Mouse (Mus musculus): ENCODE results near the gene Dpf3.
A peak's percentile ranks its signal among the peaks of the same experiment; 100 is the strongest.

The Dpf3 gene

GRCm38 (mm10) chr12:83496336-83496735, 8.8 kb upstream of the Dpf3 start:
- DNase-seq = peak; percentile 30

- no peak for DNase-seq
These were observed 8.4 kb upstream of the Dpf3 start for GRCm38 (mm10) chr12:83495961-83496282.

GRCm38 (mm10) chr12:83495248-83495960, 7.9 kb upstream of the Dpf3 start:
- DNase-seq = no peak

- DNase-seq = no peak
These were observed 6.7 kb upstream of the Dpf3 start for GRCm38 (mm10) chr12:83494196-83494595.

- DNase-seq = no peak
These were observed 5.3 kb upstream of the Dpf3 start for GRCm38 (mm10) chr12:83492808-83493207.

- DNase-seq = peak; percentile 32
These were observed 4.1 kb upstream of the Dpf3 start for GRCm38 (mm10) chr12:83491609-83492008.

GRCm38 (mm10) chr12:83489748-83490147, 2.2 kb upstream of the Dpf3 start:
- no peak for DNase-seq

GRCm38 (mm10) chr12:83488211-83488941, 860 bp upstream of the Dpf3 start:
- DNase-seq = peak; percentile 51

GRCm38 (mm10) chr12:83486671-83487461, 650 bp downstream of the Dpf3 start:
- DNase-seq = peak; percentile 70

GRCm38 (mm10) chr12:83485911-83486670, 1.4 kb downstream of the Dpf3 start:
- peak; percentile 18 for DNase-seq

GRCm38 (mm10) chr12:83484855-83485745, 2.4 kb downstream of the Dpf3 start:
- DNase-seq = no peak

- DNase-seq = no peak
These were observed 3.9 kb downstream of the Dpf3 start for GRCm38 (mm10) chr12:83483653-83484052.

GRCm38 (mm10) chr12:83481439-83481838, 6.1 kb downstream of the Dpf3 start:
- no peak for DNase-seq

- no peak for DNase-seq
These were observed 7.6 kb downstream of the Dpf3 start for GRCm38 (mm10) chr12:83479818-83480401.

- DNase-seq = no peak
These were observed 8.4 kb downstream of the Dpf3 start for GRCm38 (mm10) chr12:83479140-83479539.

GRCm38 (mm10) chr12:83476277-83476676, 11.2 kb downstream of the Dpf3 start:
- no peak for DNase-seq

GRCm38 (mm10) chr12:83475419-83475818, 12.1 kb downstream of the Dpf3 start:
- no peak for DNase-seq

GRCm38 (mm10) chr12:83473987-83474600, 13.4 kb downstream of the Dpf3 start:
- DNase-seq = peak; percentile 46

- DNase-seq = no peak
These were observed 15.8 kb downstream of the Dpf3 start for GRCm38 (mm10) chr12:83471760-83472159.

GRCm38 (mm10) chr12:83470085-83470484, 17.4 kb downstream of the Dpf3 start:
- no peak for DNase-seq
